Mouse (Mus musculus) hindbrain, embryonic 11.5 days (tissue): ENCODE results near the gene Rapgef2. TPM values are rescaled to one million over a fixed set of nuclear protein-coding genes. Genes with fewer than 3 reads are reported as not detected.

Source experiments
- ATAC-seq: fragments of 200-750 bp; cut with Nextera tagmentation; 2 replicates; pipeline ENCODE4 v1.8.0; 2017; ENCODE audit warnings: mild to moderate bottlenecking, moderate TSS enrichment, moderate library complexity; ENCODE audit not compliant: low FRiP score
- DNase-seq: peaks from one replicate; pipeline ENCODE4 v3.0.0-alpha.2; 2015; ENCODE audit warnings: low spot score
- H3K27ac ChIP-seq: fragments of 300-500 bp; sonication (generic); 2 replicates; pipeline ENCODE4 v1.5.1; 2014; ENCODE audit warnings: mild to moderate bottlenecking, low read depth, low read length
- H3K27me3 ChIP-seq: fragments of 300-500 bp; sonication (generic); 2 replicates; pipeline ENCODE4 v1.6.1; 2014; ENCODE audit warnings: mild to moderate bottlenecking, low read length, moderate library complexity, mixed read lengths; ENCODE audit not compliant: control insufficient read depth, insufficient read depth
- H3K36me3 ChIP-seq: fragments of 300-500 bp; sonication (generic); 2 replicates; pipeline ENCODE4 v1.6.1; 2014; ENCODE audit warnings: mild to moderate bottlenecking, low read length, moderate library complexity, mixed read lengths; ENCODE audit not compliant: control insufficient read depth, insufficient read depth
- H3K4me1 ChIP-seq: fragments of 300-500 bp; sonication (generic); replicated peaks from 2 replicates; pipeline ENCODE4 v1.6.1; 2014; ENCODE audit warnings: low read length, mixed read lengths; ENCODE audit not compliant: control insufficient read depth, insufficient read depth
- H3K4me2 ChIP-seq: fragments of 300-500 bp; sonication (generic); replicated peaks from 2 replicates; pipeline ENCODE4 v1.6.1; 2014; ENCODE audit warnings: mild to moderate bottlenecking, low read depth, low read length
- H3K4me3 ChIP-seq: fragments of 300-500 bp; sonication (generic); 2 replicates; pipeline ENCODE4 v1.5.1; 2014; ENCODE audit warnings: low read depth, low read length
- H3K9ac ChIP-seq: fragments of 300-500 bp; sonication (generic); 2 replicates; pipeline ENCODE4 v1.6.1; 2014; ENCODE audit warnings: low read depth, low read length
- H3K9me3 ChIP-seq: fragments of 300-500 bp; sonication (generic); 2 replicates; pipeline ENCODE4 v1.6.1; 2016; ENCODE audit warnings: low read length; ENCODE audit not compliant: control insufficient read depth
- WGBS: fragments of 180-500 bp; shearing (Covaris S2); extraction: QIAGEN DNeasy Blood & Tissue Kit; methylation state at CpG from one replicate; pipeline ENCODE4 v1.1.7; 2014; 5-methylcytosine and 5-hydroxymethylcytosine counted together
- polyA plus RNA-seq: library from polyadenylated mRNA; unstranded; fragments of >200 nt; fragmentation: Nextera tagmentation; extraction: Ambion mirVana; gene quantifications from 2 replicates; pipeline ENCODE4 v1.2.1, GENCODE M21; 2014

The Rapgef2 gene
- polyA plus RNA-seq, 1 experiment from 2014 or later, result 8.1 TPM

GRCm38 (mm10) chr3:79223281-79223680 lies 63.0 kb downstream of the Rapgef2 start:
- DNase-seq (no peak), ATAC-seq (no peak)
- no peak overlapping the region for H3K4me2 ChIP-seq
- WGBS, result 58% methylated on average over 8 of the region's 8 CpGs
- H3K27ac ChIP-seq, result no peak overlapping the region
- peaks cover 4% of the 10 kb centered on the region; the same call in 1 of the 2 replicates for H3K4me1 ChIP-seq
- H3K4me3 ChIP-seq, result no peak overlapping the region
- no peaks in the 10 kb centered on the region for H3K36me3 ChIP-seq
- no peaks in the 10 kb centered on the region for H3K9me3 ChIP-seq
- H3K9ac ChIP-seq, result no peak overlapping the region
- H3K27me3 ChIP-seq, result no peaks in the 10 kb centered on the region

- DNase-seq (no peak), ATAC-seq (no peak)
- WGBS, result 61% methylated on average over 13 of the region's 13 CpGs
- no peaks in the 10 kb centered on the region for H3K27me3 ChIP-seq
- no peak overlapping the region for H3K27ac ChIP-seq
- H3K4me2 ChIP-seq, result no peak overlapping the region
- no peak overlapping the region for H3K9ac ChIP-seq
- H3K4me3 ChIP-seq, result no peak overlapping the region
- peaks cover 4% of the 10 kb centered on the region; the same call in 1 of the 2 replicates for H3K4me1 ChIP-seq
- no peaks in the 10 kb centered on the region for H3K9me3 ChIP-seq
- no peaks in the 10 kb centered on the region for H3K36me3 ChIP-seq
Measured at GRCm38 (mm10) chr3:79222192-79222960, 63.9 kb downstream of the Rapgef2 start.

- peak; percentile 56; the same call in 1 of the 2 replicates for ATAC-seq
- Histone ChIP-seq H3K9me3 (no peaks in the 10 kb centered on the region), H3K4me1 (peaks cover 4% of the 10 kb centered on the region; the same call in 1 of the 2 replicates), H3K4me3 (no peak overlapping the region), H3K27ac (no peak overlapping the region), H3K27me3 (no peaks in the 10 kb centered on the region), H3K36me3 (no peaks in the 10 kb centered on the region), H3K4me2 (no peak overlapping the region), H3K9ac (no peak overlapping the region)
- peak; percentile 82 for DNase-seq
- WGBS, result 38% methylated on average over 9 of the region's 9 CpGs
Measured at GRCm38 (mm10) chr3:79221296-79222191, 64.8 kb downstream of the Rapgef2 start.

GRCm38 (mm10) chr3:79219144-79219930 lies 67.0 kb downstream of the Rapgef2 start:
- H3K4me1 ChIP-seq, result peaks cover 4% of the 10 kb centered on the region; the same call in 1 of the 2 replicates
- 44% methylated on average over 10 of the region's 10 CpGs for WGBS
- ATAC-seq (peak; percentile 26), DNase-seq (peak; percentile 32)
- H3K27ac ChIP-seq, result peak overlapping the region; percentile 47; the same call in 1 of the 2 replicates
- H3K4me3 ChIP-seq, result no peak overlapping the region
- H3K9ac ChIP-seq, result no peak overlapping the region
- no peak overlapping the region for H3K4me2 ChIP-seq
- no peaks in the 10 kb centered on the region for H3K9me3 ChIP-seq
- no peaks in the 10 kb centered on the region for H3K27me3 ChIP-seq
- H3K36me3 ChIP-seq, result no peaks in the 10 kb centered on the region

GRCm38 (mm10) chr3:79218566-79219051 lies 67.7 kb downstream of the Rapgef2 start:
- H3K4me2 ChIP-seq, result peak overlapping the region; percentile 19; the same call in 1 of the 2 replicates
- ATAC-seq (peak; percentile 66), DNase-seq (peak; percentile 32)
- no peaks in the 10 kb centered on the region for H3K27me3 ChIP-seq
- 20% methylated on average over 4 of the region's 4 CpGs for WGBS
- H3K9me3 ChIP-seq, result no peaks in the 10 kb centered on the region
- no peak overlapping the region for H3K9ac ChIP-seq
- 0 out of 2 replicates have a peak overlapping the region, but pooled peaks have one; percentile 47 for H3K27ac ChIP-seq
- H3K4me1 ChIP-seq, result peaks cover 4% of the 10 kb centered on the region; the same call in 1 of the 2 replicates
- H3K36me3 ChIP-seq, result no peaks in the 10 kb centered on the region
- no peak overlapping the region for H3K4me3 ChIP-seq

GRCm38 (mm10) chr3:79210243-79210642 lies 76.1 kb downstream of the Rapgef2 start:
- ATAC-seq, result no peak
- Histone ChIP-seq H3K4me1 (no peaks in the 10 kb centered on the region), H3K4me3 (no peak overlapping the region), H3K27ac (no peak overlapping the region), H3K36me3 (no peaks in the 10 kb centered on the region), H3K27me3 (no peaks in the 10 kb centered on the region), H3K4me2 (no peak overlapping the region), H3K9ac (no peak overlapping the region), H3K9me3 (no peaks in the 10 kb centered on the region)
- DNase-seq, result no peak
- 82% methylated on average over 5 of the region's 5 CpGs for WGBS

GRCm38 (mm10) chr3:79207216-79207615 lies 79.1 kb downstream of the Rapgef2 start:
- no peak for DNase-seq
- H3K9me3 ChIP-seq, result no peaks in the 10 kb centered on the region
- WGBS, result 93% methylated on average over 2 of the region's 2 CpGs

GRCm38 (mm10) chr3:79206524-79206923 lies 79.8 kb downstream of the Rapgef2 start:
- Histone ChIP-seq H3K4me2 (no peak overlapping the region), H3K27ac (no peak overlapping the region), H3K9me3 (no peaks in the 10 kb centered on the region), H3K4me3 (no peak overlapping the region), H3K9ac (no peak overlapping the region), H3K36me3 (no peaks in the 10 kb centered on the region), H3K4me1 (no peaks in the 10 kb centered on the region), H3K27me3 (no peaks in the 10 kb centered on the region)
- ATAC-seq (no peak), DNase-seq (no peak)
- WGBS, result 98% methylated on average over 7 of the region's 7 CpGs

More at GRCm38 (mm10) chr3:79207216-79207615, 79.1 kb downstream of the Rapgef2 start:
- Histone ChIP-seq H3K27ac (no peak overlapping the region), H3K36me3 (no peaks in the 10 kb centered on the region), H3K9ac (no peak overlapping the region), H3K27me3 (no peaks in the 10 kb centered on the region), H3K4me3 (no peak overlapping the region), H3K4me1 (no peaks in the 10 kb centered on the region), H3K4me2 (no peak overlapping the region)
- ATAC-seq, result no peak
